Mouse (Mus musculus) adipocyte (in vitro differentiated cells): ENCODE measurements at regions not wholly inside any gene's neighbourhood (a gene's known extent, or its start where the extent isn't known, plus 50 kb on each side); places are given as distances from the start of the nearest gene placed in this dataset.

ENCODE experiments used
- DNase-seq: peaks from one replicate; pipeline ENCODE4 v3.0.0-alpha.2; 2016; ENCODE audit warnings: low spot score

DNA sequence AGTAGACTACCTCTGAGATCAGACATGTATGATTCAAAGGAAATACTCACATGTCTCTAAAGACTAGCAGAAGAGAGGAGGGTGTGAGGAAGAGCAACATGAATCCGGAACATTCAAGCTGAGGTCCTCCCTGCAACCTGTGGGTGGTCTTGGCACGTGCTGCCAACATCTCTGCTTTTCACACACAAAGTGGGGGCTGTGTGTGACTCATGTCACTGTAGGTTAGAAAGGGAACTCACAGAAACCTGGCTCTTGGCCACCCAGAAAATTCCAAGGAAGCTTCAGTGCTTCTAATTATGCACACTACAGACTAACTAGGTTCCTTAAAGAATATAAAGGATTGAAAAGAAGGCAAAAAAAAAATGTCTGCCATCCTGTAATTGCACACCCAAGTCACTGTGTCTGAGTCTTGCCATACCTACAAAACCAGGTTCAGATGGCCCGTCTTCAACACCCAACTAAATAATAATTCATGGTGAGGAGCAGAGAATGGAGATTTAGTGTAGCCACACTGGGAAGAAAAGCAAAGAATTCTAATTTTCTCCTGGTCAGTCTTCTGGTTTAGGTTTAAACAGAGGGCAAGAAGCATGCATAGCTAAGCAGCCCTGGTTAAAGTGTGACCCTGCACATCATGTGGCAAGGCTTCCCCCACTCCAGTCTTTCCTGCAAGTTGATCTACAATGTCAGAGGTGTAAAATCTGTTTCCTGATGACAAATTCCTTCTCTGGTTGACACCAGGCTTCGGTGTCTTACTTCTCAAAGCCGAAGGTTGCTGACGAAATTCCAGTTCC lies 673.8 kb upstream of the Arpp21 start:
- DNase-seq, result no peak

DNA sequence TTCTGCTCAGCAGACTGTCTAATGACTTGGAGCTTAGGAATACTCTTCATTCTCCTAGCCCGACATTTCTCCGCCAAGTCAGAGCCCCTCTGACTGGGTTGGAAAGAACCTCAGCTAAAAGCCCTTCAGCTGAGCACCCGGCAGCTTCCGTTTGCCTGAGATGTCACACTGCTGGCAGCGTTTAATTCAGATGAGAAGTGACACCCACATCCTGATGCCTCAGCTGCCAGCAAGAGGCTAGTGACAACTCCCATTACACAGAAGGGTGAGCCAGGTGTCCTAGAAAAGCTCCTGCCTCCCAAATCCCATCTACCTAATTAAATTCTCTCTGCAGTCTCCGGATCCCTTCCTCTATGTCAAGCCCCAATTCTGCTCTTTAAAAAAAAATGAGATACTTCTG lies 670.2 kb upstream of the Arpp21 start:
- DNase-seq, result no peak

DNA sequence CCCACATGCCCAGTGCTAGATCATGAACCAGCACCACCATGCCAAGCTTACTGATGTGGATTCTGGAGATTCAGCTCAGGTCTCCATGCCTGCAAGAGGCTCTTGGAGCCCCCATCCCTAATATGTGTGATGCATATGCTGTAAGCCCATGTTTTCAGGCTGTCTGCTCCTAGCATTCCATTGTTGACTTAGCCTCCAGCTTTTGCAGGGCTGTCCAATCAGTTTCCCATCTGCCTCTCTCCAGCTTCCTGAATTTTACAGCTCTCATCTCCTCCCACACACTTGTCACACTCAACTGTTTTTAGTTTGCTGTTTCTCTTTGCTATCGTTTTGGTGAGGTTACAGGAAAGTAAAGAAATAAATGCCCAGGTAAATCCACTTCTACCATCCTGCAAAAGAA lies 629.2 kb upstream of the Arpp21 start:
- no peak for DNase-seq

DNA sequence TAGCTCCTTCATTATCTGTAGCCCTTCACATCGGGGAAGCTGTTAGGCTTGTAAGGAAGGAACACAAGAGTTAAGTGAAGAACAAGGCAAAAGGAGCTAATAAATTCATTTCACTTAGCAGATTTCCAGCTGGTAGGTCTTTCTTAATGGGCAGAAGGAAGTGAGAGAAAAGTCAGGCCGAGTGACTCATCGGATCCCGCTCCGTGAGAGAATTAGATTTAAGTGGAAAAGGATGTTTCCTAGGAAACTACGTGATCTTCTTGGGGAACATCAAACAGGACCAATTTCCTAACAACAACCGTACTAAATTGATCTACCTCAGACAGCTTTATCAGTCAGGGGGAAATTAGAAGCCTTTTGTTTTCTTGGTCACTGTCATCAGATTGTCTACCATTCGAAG lies 625.4 kb upstream of the Arpp21 start:
- no peak for DNase-seq

DNA sequence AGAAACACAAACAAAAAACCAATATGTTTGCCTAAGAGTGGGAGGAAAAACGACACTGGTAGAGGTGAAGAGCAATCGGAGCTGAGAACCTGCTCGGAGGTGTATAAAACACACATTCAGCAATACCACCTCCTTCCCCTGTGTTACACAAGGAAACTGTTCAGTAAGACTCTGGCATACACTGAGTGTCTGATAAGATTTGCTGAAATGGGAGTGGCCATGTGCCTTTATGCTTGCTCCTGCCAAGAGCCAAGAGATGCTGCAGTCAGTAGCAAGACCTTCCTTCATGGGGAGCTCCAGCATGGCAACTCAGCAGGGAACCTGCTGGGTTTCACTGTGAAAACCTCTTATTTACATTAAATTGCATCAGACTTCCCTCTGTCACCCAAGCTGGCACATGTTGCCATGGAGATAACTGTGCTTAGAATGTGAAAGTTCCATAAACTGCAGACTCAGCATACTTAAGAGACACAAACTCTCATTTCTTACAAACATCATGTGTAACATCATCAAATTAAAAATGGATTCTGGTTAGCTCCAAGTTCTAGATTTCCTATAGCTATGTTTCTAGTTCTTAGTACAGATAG lies 624.7 kb upstream of the Arpp21 start:
- DNase-seq, result no peak

DNA sequence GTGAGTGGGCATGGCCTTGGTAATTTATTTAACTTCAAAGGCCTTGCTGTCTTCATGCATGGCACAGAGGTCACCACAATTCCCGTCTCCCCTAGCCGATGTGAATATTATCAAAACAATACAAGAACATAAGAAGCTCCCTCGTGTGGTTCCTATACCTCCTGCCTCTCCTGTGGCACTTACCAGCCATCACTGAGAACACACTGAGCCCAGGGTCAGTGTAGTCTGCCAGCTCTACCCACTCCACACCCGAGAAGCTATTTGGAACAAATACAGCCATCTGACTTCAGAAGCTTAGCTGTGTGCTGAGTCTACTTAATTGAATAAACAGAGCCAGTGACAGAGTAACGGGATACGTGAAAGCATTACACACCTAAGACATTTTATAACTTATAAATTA lies 605.7 kb upstream of the Arpp21 start:
- DNase-seq, result no peak

DNA sequence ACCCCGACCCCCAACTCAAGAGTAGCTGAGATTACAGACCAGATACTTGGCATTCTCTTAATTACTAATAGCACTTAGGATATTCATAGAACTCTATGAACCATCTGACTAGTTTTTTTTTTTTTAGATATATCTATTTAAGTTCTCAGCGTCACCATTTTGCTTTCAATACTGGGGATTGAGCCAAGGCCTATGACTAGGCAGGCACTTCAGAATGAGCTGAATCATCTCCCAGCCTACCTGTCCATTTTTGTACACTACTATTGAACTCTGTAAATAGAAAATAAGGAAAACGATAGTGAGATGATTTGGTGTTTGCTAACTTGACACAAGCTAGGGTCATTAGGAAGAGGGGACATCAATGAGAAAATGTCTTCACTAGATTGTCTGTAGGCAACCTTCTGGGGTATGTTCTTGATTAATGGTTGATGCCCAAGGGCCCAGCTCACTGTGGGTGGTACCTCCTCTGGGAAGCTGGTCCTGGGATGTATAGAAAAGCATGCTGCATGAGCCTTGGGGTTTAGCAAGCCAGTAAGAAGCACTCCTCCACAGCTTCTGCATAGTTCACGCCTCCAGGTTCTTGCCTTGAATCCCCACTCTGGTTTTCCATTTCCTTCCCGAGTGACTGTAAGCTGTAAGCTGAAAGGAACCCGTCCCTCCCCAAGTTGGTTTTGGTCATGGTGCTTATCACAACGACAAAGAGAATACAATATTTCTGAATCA lies 603.5 kb upstream of the Arpp21 start:
- no peak for DNase-seq

DNA sequence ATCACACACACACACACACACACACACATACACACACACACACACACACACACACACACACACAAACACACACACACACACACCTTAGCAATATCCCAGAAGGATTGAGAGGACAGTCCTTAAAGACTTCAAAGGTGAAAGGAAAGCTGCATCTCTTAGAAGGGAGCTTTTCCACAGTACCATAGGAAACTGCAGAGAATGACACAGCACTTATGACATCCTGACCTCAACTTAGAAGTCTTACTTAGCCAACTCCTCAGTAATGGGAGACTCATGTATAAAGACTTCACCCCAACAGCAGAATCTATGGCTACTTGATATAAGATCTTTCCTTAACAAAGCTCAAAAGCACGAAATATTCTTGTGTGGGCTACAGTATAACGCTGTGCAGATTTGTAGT lies 601.8 kb upstream of the Arpp21 start:
- no peak for DNase-seq

DNA sequence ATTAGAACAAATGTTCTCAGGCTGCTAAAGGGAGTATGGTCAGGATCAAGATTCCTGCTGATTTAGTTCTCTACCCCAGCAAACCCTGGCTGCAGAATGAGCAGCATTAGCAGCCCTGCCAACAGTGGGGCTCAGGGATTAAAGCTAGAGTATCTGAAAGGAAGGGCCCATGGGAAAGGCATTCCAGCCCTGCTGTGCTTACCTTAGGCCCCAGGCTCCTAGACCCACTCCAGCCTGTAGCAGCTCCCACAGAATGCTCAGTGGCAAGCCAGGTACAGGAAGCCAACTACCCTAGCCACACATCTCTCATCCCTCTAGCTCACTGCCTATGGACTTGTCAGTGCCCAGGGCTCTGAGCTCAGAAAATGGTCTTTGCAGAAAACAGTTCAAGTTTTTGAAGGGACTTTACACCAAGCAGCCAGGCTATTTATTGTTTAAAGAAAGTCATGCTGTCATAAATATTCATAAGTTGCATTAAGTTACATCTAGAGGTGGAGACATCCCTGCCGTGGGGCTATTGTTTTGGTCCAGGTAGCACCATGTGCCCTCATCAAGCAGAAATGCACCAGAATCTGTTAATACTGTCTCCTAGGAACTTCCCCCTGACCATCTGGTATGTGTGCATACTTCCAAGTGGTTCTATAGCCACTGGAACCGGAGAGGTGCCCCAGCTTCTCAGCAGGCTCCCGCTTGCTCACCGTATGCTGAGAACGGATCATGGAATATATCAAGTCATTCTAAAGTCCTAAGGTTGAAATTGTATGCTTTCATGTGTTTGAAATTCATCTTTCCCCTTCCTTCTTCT lies 598.9 kb upstream of the Arpp21 start:
- no peak for DNase-seq

DNA sequence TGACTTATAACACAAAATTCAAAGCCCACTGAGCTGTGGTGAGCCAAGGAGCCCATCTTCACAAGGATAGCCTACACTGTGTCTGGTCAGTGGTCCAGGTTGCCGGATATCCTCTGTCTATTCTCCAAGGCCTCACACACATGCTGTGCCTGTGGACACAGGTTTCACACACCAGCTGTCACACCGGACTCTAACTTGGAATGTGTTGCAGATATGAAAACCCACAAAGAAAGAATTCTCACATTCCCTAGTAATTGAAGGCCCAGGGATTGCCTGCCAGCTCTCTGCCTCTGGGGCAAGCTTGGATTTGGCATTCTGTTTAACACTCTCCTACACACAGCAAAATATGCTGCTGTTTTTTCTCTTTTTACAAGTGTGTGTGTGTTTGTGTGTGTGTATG lies 595.4 kb upstream of the Arpp21 start:
- DNase-seq, result no peak

DNA sequence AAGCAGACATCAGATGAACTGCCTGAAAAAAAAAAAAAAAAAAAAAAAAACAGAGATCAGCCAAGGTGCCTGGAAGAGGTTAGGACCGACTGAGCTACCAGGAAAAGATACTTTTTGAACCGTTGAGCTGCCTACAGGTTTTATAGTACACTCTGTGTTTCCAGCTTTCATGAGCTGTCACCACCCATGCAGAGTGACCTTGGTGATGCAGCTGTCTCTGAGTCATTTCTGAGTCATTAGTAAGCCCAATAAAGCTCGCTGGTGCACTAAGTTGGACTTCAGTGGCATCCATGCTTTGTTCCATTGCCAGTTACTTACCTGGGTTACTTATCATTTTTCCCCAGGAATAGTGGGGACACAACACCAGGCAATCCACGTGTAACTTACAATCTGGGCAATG lies 592.9 kb upstream of the Arpp21 start:
- DNase-seq, result no peak

DNA sequence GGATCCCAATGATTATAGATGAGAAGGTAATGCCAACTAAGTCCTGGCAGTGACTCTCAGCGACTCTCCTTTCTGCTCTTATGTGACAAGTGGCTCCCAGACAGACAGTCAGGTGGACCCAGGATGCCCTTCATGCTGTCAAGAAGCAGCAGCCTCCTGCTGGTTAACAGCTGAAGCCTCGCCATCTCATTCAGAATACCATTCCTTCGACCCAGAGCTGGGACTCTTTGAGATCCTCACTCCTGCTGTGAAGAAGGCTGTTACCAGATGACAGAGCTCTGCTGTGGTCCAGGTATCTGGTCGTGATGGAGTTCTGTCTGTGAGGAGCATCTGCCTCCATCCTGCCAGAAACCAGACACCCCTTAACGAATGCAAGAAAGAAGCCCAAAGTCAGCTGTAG lies 590.9 kb upstream of the Arpp21 start:
- no peak for DNase-seq

DNA sequence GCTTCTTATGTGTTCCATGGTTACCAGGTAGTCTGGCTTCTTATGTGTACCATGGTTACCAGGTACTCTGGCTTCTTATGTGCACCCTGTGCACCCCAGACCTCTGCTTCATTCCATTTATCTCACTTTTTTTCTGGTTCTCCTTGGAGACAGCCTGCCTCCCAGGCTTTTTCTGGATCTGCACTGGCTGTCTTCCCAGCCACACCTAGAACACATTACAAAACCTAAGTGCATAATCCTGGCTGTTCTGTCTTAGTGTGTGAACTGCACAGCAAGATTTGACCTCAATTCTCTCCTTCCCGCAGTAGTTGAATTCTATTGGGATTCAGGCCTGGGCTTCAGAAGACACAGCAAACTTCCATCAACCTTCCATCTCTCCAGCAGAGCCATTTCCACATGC lies 586.2 kb upstream of the Arpp21 start:
- no peak for DNase-seq

DNA sequence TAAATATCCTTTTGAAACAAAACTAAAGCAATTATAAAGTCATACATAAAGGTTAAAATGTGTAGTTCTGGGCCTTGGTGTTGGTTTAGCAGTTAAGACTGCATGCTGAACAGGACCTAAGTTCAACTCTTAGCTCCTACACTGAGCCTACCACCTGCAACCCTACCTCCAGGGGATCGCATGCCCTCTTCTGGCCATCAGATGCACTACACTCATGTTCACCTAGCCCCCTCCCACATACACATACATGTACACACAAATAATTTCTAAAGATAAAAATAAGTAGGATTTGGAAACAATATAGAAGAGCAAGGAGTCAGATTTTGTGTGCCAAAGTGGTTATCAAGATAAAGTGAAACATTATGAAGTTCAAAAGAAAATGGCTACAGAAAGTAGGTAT lies 576.2 kb upstream of the Arpp21 start:
- no peak for DNase-seq

DNA sequence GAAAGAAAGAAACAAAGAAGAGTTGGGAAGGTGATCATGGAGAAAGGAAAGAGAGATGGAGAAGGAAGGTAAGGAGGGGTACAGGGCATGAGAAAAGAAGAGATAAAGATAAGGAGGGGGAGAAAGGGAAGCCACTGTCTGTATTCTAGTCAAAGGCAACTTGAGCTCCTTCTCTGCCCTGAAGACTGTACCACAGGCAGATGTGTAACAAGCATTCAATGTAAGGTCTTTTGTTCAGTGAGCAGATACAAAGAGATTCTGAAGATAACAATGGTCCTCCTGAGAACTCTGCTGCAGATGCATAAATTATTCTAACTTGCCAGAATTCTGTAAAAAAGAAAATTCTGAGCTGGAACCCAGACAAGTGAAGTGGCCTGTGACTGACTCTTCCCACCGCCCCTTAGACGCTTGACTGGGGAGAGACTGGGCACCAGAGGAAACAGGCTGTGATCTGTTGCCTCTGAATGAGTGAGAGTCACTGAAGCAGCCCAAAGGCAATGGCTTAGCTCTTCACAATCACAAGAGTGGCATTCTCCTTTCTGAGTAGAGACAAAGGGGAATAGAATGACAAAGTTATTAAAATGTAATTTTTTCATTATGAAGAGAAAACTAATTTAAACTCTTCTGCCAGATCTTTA lies 564.0 kb upstream of the Arpp21 start:
- no peak for DNase-seq

DNA sequence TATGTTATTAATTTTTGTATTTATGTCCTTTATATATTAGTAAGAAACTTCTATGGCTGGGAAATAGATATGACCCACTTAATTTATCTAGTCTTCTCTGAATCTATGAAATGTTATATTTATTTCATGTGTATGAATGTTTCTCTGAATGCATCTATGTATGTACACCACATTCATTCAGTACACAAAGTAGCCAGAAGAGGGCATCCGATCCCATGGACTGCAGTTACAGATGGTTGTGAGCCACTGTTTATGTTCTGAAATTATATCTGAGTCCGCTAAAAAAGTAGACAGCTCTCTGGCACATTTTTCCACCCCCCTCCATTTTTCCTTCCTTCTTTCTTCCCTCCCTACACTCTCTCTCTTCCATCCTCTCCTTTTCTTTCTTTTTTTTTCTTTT lies 557.8 kb upstream of the Arpp21 start:
- no peak for DNase-seq

DNA sequence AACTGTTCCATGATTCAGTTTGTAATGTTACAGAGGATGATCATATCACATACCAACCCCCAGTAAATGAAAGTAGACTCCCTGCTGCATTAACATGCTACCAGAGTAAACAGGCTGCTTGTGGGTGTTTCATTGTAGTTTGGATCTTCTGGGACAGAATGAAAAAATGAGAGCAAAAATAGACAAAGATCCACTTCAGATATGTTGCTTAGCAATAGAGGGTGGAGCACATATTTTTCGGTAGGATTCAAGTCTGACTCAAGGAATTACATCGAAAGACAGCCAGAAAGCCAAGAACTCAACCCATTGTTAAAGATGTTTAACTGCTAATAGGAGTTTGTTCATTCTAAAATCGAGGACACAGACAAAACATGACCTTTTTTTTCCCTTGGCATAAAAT lies 536.2 kb upstream of the Arpp21 start:
- DNase-seq, result no peak

DNA sequence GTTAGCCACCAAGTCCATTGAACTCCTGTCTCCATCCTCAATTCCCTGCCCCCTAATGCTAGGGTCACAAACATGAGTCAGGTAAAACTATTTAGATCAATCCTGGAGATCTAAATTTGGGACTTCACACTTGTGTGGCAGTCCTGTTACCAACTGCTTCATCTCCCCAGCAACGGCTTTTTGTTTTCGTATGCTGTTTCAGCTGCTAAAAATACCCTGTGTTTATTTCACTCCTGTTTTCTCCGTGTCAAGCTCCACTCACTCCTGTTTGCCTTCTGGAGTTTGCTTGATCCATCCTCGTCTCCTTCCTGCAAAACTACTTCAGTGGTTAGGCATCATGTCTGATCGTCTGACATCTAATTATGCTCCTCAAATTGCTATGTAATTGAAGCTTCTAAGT lies 508.9 kb upstream of the Arpp21 start:
- DNase-seq, result no peak

DNA sequence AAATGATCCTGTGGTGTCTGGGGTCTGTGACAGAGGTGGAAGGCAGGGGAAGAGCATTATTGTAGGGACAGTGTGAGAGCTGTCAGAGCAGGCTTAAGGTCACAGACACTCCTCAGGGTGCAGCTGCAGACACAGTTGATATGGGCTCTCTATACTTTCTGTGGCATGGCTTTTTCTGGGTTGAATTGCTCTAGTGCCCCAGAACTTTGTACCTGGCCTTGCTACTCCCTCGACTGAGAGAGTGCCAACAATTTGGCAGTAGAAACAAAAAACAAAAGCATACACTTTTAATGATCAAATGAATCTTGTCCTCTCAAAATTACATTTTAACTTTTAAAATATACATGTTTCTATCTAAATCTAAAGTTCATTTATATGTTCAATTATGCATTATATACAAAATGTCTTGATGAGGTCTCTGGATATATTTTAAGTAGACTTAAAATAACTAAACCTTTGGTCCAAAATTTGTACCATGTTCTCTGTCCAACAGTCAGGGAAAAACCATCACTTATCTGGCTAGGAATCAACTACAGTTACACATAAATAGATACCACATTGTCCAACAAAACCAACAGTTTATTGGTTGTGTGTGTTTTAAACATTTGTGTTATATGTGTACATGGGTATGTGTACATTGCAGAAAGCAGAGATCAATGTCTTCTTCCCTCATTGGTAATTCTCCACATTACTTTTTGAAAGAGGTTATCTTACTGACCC lies 508.3 kb upstream of the Arpp21 start:
- DNase-seq, result no peak

DNA sequence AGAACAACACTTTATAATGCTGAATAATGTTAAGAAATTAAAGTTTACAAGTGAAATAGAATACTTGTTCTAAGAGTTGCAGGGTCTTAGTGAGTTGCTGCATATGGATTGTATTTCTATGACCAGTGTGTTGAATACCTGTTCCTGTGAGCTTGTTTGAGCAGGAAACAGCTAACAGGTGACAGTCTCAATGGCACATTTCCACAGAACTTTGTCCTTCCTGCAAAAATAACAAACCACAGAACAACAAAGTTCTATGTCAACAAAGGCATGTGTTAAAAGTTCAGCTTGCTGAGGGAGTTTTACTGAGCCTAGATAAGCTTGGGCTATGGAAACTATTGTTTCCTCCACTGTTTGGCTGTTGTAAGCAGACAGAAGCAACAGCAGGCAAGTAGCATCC lies 500.0 kb upstream of the Arpp21 start:
- no peak for DNase-seq

DNA sequence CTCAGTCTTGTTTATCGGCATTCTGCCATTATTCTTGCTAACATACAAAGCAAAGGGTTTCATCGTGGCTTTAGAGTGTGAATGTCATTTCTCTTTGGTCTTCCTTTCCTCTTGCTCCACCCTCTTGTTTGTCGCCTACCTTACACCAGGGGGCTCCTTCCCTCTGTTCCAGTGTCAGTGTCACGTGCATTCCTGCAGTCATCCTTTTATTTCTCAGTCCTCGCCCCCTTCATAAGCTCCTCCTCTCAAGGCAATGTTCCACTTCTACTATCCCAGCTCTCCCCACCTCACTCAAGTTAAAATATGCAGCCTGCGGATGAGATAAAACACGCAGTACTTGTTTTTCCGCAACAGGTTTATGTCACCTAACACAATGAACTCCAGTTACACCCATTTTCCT lies 489.8 kb upstream of the Arpp21 start:
- no peak for DNase-seq

DNA sequence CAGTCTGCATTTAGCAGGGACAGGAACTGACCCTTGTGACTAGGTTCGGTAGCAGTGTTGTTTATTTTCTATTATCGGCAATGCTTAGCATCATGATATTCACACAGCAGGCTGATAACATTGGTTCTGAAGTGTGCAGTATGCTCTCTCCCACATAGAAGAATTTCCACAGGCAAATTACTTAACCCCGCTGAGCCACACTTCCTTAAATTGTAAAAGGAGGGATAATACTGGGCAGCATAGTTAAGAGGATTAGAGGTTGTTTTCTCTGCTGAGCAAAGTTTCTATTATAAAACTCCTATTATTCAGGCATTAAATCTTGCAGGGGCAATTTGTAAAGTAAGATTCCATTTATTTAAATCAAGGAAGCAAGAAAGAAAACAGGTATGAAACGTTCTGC lies 489.4 kb upstream of the Arpp21 start:
- DNase-seq, result no peak
